Mouse (Mus musculus): ENCODE measurements at regions not wholly inside any gene's neighbourhood (a gene's known extent, or its start where the extent isn't known, plus 50 kb on each side); places are given as distances from the start of the nearest gene placed in this dataset.

DNA sequence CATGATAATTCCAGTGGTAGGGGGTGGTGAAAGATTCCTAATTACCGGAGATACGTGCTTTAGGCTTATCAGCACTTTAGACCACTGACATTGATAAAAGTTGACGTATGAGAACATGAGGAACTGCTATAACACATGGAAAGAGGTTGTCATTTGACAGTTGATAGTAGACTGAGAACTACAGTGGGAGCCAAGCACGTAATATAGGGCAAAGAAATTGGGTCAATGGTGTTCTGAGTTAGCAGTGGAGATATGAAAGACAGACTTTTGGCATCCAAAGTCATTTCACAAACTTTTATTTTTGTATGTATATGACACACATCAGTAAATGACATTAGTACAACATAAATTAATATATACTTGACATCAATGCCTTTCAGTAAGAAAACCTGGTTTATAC, 159.6 kb upstream of the Adamts3 start:
- no peak for ATAC-seq (replicated peaks; ENCODE audit: low FRiP score, low TSS enrichment, poor library complexity, severe bottlenecking)

DNA sequence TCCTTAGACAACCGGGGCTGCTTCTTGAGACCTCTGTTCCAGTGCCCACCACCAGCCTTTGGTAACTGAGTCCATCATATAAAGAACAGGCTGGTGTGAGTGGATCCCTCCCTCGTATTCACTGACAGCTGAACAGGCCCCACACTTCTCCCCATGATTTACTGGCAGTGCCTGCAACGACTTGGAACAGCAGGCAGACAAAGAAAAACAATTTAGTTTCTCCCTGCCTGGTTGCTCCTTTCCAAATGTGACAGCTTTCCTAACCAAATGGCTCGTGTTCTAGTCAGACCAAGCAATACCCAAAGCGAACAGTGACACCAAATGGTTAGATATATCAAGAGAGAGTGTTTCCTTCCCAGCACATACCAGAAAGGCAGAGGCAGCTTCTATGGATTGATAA, 150.0 kb upstream of the Adamts3 start:
- ATAC-seq (replicated peaks; ENCODE audit: low FRiP score, low TSS enrichment, poor library complexity, severe bottlenecking) = no peak

GRCm38 (mm10) chr5:90030737-90031136, 147.6 kb upstream of the Adamts3 start:
- no peak for ATAC-seq (replicated peaks; ENCODE audit: low FRiP score, low TSS enrichment, poor library complexity, severe bottlenecking)

DNA sequence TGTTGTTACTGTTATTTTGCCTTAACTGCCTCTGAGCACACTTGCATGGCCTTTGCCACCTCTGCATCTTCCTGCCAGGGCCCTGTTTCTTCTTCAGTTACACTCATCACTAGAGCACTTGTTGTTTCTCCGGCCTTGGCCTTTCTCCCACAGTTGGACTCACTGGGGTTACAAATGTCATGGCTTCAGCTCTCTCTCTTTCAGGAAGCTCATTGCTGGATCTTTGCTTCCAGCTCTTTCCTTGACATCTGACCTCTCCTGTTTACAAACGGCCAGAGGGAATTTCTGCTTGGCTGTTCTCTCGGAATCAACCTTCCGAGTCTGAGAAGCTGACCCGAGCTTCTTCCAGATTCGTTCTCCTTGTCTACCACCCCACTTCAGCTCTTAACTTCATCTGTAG, 146.6 kb upstream of the Adamts3 start:
- ATAC-seq (replicated peaks; ENCODE audit: low FRiP score, low TSS enrichment, poor library complexity, severe bottlenecking) = no peak

GRCm38 (mm10) chr5:90026835-90027753, 144.0 kb upstream of the Adamts3 start:
- ATAC-seq (replicated peaks; ENCODE audit: low FRiP score, low TSS enrichment, poor library complexity, severe bottlenecking) = no peak

DNA sequence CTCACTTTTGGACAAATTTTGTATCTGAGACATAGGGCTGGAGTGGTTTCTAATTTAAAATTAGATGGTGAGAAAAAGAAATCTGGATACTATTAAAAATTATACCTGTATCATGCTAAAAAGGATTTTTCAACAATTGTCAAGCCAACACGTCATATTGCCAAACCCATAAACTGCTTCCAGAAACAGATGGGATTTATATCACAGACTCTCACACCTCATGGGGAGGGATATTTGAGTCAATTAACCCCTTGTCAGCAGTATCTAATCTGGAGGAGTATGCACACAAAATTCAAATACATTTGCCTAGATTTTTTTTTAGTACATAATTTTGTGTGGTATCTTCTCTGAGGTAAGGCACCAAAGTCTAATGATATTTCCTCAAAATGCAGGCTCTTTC, 138.3 kb upstream of the Adamts3 start:
- ATAC-seq (replicated peaks; ENCODE audit: low FRiP score, low TSS enrichment, poor library complexity, severe bottlenecking) = no peak

GRCm38 (mm10) chr5:90000758-90001157, 117.6 kb upstream of the Adamts3 start:
- no peak for ATAC-seq (replicated peaks; ENCODE audit: low FRiP score, low TSS enrichment, poor library complexity, severe bottlenecking)

DNA sequence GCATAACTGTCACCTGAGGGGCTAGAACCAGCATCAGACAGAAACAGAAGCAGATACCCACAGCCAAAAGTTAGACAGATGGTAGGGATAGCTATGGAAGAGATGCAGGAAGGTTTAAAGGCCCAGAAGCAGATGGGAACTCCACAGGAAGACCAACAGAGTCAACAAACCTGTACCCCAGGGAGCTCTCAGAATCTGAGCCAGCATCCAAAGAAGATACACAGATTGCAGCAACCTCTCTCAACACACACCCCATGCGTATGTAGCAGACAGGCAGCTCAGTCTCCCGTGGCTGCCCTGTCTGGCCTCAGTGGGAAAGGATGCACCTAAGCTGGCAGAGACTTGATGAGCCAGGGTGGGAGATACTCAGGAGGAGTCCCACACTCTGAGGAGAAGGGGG, 108.4 kb upstream of the Adamts3 start:
- ATAC-seq (replicated peaks; ENCODE audit: low FRiP score, low TSS enrichment, poor library complexity, severe bottlenecking) = no peak

GRCm38 (mm10) chr5:89981627-89982026, 98.5 kb upstream of the Adamts3 start:
- ATAC-seq (replicated peaks; ENCODE audit: low FRiP score, low TSS enrichment, poor library complexity, severe bottlenecking) = no peak

DNA sequence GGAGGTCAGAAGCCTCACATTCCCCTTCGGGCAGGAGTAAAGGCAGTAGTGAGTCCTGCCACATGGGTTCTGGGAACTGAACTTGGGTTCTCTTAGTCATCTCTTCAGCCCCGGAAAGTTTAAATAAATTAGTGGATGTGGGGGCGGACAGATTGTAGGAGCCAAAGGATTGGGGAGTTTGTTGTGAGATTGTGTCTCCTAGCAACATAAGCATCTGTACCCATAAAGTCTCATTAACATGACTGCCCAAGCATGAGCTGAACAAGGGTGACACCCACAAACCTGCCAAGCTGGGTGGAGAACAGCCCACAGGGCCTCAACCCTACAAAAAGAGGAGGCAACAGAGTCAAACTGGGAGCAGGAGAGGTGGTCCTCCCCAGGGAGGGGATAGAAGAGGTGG, 97.1 kb upstream of the Adamts3 start:
- ATAC-seq (replicated peaks; ENCODE audit: low FRiP score, low TSS enrichment, poor library complexity, severe bottlenecking) = no peak

- no peak for ATAC-seq (replicated peaks; ENCODE audit: low FRiP score, low TSS enrichment, poor library complexity, severe bottlenecking)
Measured at GRCm38 (mm10) chr5:89952611-89953010, 69.5 kb upstream of the Adamts3 start.

DNA sequence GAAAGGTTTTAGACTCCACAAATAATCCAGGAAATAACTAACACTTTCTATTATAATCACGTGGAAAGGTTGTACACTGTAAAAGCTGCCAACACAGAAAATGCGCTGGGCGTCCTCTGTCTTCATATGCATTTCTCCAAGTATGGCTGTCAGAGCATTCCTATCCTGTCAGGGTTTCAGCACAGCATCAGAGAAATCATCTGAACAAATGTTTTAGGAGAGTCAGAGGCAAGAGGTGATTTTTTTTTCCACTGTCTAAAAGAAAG, 62.5 kb upstream of the Adamts3 start:
- ATAC-seq (replicated peaks; ENCODE audit: low FRiP score, low TSS enrichment, poor library complexity, severe bottlenecking) = no peak

DNA sequence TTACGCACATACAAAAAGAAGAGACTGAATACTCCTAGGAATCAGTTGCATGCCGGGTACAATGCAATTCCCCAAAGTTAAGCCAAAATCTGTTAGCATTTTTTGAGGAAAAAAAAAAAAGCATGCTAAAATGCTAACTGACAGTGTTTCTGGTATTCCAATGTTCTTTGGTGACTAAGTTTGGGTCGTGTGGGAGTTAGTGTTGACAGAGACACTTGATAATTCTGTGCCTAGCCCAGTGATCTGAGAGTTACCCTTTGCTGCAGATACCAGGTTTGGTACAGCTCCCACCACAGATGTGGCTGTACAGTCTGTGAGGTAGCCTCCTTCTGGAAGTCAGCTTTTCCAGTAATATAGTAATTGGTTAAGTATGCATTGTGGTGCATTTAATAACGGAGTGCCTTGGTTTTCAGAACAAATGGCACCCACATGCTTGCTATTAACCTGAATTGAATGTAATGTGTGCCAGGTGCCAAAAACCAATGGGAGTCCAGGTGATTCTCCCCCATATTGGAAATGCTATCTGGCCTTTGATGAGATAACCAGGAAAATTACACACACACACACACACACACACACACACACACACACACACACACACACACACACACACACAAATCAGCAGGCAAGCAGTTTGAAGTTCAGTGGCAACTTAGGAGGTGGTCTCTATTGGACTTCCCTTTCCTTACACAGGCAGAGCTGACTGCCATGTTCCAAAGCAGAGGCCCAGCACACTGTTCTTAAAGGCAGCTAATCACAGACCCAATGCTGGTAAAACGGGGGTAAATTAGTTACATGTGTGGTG, 61.9 kb upstream of the Adamts3 start:
- ATAC-seq (replicated peaks; ENCODE audit: low FRiP score, low TSS enrichment, poor library complexity, severe bottlenecking) = no peak

GRCm38 (mm10) chr5:89943276-89944127, 60.4 kb upstream of the Adamts3 start:
- no peak for ATAC-seq (replicated peaks; ENCODE audit: low FRiP score, low TSS enrichment, poor library complexity, severe bottlenecking)

- ATAC-seq (replicated peaks; ENCODE audit: low FRiP score, low TSS enrichment, poor library complexity, severe bottlenecking) = no peak
Measured at GRCm38 (mm10) chr5:89942244-89942643, 59.1 kb upstream of the Adamts3 start.

GRCm38 (mm10) chr5:89932999-89933398, 49.9 kb upstream of the Adamts3 start:
- ATAC-seq (replicated peaks; ENCODE audit: low FRiP score, low TSS enrichment, poor library complexity, severe bottlenecking) = no peak

Data from megakaryocyte-erythroid progenitor cell, adult 5-6 weeks (primary cell).